Mouse (Mus musculus) neural tube, embryonic 11.5 days (tissue): ENCODE results near the gene Slc34a3. TPM values are rescaled to one million over a fixed set of nuclear protein-coding genes. Genes with fewer than 3 reads are reported as not detected.
"Not testable (repeated sequence)": the region's sequence is repeated elsewhere in the genome, so short reads cannot be mapped to it uniquely, and the experiment has no call there.

Source experiments
- ATAC-seq: fragments of 200-750 bp; cut with Nextera tagmentation; 2 replicates; pipeline ENCODE4 v1.8.0; 2017; ENCODE audit warnings: moderate number of reproducible peaks, mild to moderate bottlenecking, moderate TSS enrichment, moderate library complexity; ENCODE audit not compliant: insufficient read depth, low FRiP score, low TSS enrichment
- DNase-seq: peaks from one replicate; pipeline ENCODE4 v3.0.0-alpha.2; 2015; ENCODE audit warnings: low spot score
- H3K27ac ChIP-seq: fragments of 300-500 bp; sonication (generic); 2 replicates; pipeline ENCODE4 v1.5.1; 2014; ENCODE audit warnings: low read depth, mild to moderate bottlenecking, low read length
- H3K27me3 ChIP-seq: fragments of 300-500 bp; sonication (generic); 2 replicates; pipeline ENCODE4 v1.6.1; 2014; ENCODE audit warnings: mild to moderate bottlenecking, low read length, mixed read lengths; ENCODE audit not compliant: control insufficient read depth, insufficient read depth
- H3K36me3 ChIP-seq: fragments of 300-500 bp; sonication (generic); 2 replicates; pipeline ENCODE4 v1.6.1; 2014; ENCODE audit warnings: mild to moderate bottlenecking, low read length, moderate library complexity, mixed read lengths; ENCODE audit not compliant: control insufficient read depth, insufficient read depth
- H3K4me1 ChIP-seq: fragments of 300-500 bp; sonication (generic); 2 replicates; pipeline ENCODE4 v1.6.1; 2014; ENCODE audit warnings: low read length, mixed read lengths; ENCODE audit not compliant: control insufficient read depth, insufficient read depth
- H3K4me2 ChIP-seq: fragments of 300-500 bp; sonication (generic); 2 replicates; pipeline ENCODE4 v1.6.1; 2014; ENCODE audit warnings: low read depth, mild to moderate bottlenecking, moderate library complexity
- H3K4me3 ChIP-seq: fragments of 300-500 bp; sonication (generic); 2 replicates; pipeline ENCODE4 v1.5.1; 2014; ENCODE audit warnings: low read depth, low read length
- H3K9ac ChIP-seq: fragments of 300-500 bp; sonication (generic); 2 replicates; pipeline ENCODE4 v1.6.1; 2014; ENCODE audit warnings: mild to moderate bottlenecking, low read length
- H3K9me3 ChIP-seq: fragments of 300-500 bp; sonication (generic); 2 replicates; pipeline ENCODE4 v1.6.1; 2016; ENCODE audit warnings: low read length; ENCODE audit not compliant: control insufficient read depth
- WGBS: fragments of 180-500 bp; shearing (Covaris S2); extraction: QIAGEN DNeasy Blood & Tissue Kit; methylation state at CpG from one replicate; pipeline ENCODE4 v1.1.7; 2014; 5-methylcytosine and 5-hydroxymethylcytosine counted together
- polyA plus RNA-seq: library from polyadenylated mRNA; unstranded; fragments of >200 nt; fragmentation: Nextera tagmentation; extraction: Ambion mirVana; gene quantifications from 2 replicates; pipeline ENCODE4 v1.2.1, GENCODE M21; 2014

The Slc34a3 gene
- polyA plus RNA-seq, 1 experiment from 2014 or later, result not detected

GRCm38 (mm10) chr2:25257250-25257649, 23.1 kb upstream of the Slc34a3 start:
- not testable (repeated sequence) for H3K4me2 ChIP-seq, H3K4me1 ChIP-seq, ATAC-seq, DNase-seq, H3K27me3 ChIP-seq, H3K9me3 ChIP-seq, H3K9ac ChIP-seq, H3K36me3 ChIP-seq, H3K27ac ChIP-seq, H3K4me3 ChIP-seq
- WGBS, result 92% methylated on average over 5 of the region's 5 CpGs

GRCm38 (mm10) chr2:25256443-25257109, 22.4 kb upstream of the Slc34a3 start:
- DNase-seq, result not testable (repeated sequence)

GRCm38 (mm10) chr2:25255284-25255779, 21.2 kb upstream of the Slc34a3 start, which contains the start of gene Tmem203:
TSS of gene Tmem203 (plus strand) at chr2:25255439.
- ATAC-seq (peak; percentile 88), DNase-seq (peak; percentile 95)
- WGBS, result under 1% methylated on average over 39 of the region's 39 CpGs
- Histone ChIP-seq H3K4me2 (peak within 1 kb of the TSS; percentile 95), H3K27ac (peak within 1 kb of the TSS; percentile 62; the same call in 1 of the 2 replicates), H3K27me3 (no peaks in the 10 kb centered on the region), H3K9me3 (no peaks in the 10 kb centered on the region), H3K4me3 (peak within 1 kb of the TSS; percentile 95), H3K36me3 (peaks cover 2% of the 10 kb centered on the region), H3K9ac (peak within 1 kb of the TSS; percentile 90), H3K4me1 (peaks cover 10% of the 10 kb centered on the region; the same call in 1 of the 2 replicates)

More at GRCm38 (mm10) chr2:25256443-25257109, 22.4 kb upstream of the Slc34a3 start:
- ATAC-seq, H3K27me3 ChIP-seq, H3K9me3 ChIP-seq, H3K36me3 ChIP-seq, H3K4me1 ChIP-seq, H3K27ac ChIP-seq: not testable (repeated sequence)
- H3K4me2 ChIP-seq, result peak overlapping the region; percentile 95
- H3K4me3 ChIP-seq, result peak overlapping the region; percentile 95
- peak overlapping the region; percentile 90; the same call in 1 of the 2 replicates for H3K9ac ChIP-seq
- 65% methylated on average over 10 of the region's 12 CpGs for WGBS

GRCm38 (mm10) chr2:25252331-25252730, 18.2 kb upstream of the Slc34a3 start:
- Histone ChIP-seq H3K36me3 (peaks cover 10% of the 10 kb centered on the region), H3K4me3 (no peak overlapping the region), H3K9ac (no peak overlapping the region), H3K4me1 (peaks cover 10% of the 10 kb centered on the region; the same call in 1 of the 2 replicates), H3K4me2 (no peak overlapping the region), H3K27me3 (no peaks in the 10 kb centered on the region), H3K27ac (no peak overlapping the region), H3K9me3 (no peaks in the 10 kb centered on the region)
- 83% methylated on average over 1 of the region's 1 CpGs for WGBS
- no peak for ATAC-seq
- DNase-seq, result no peak

GRCm38 (mm10) chr2:25246183-25247072, 12.3 kb upstream of the Slc34a3 start, which contains the start of gene AL732309.1:
TSS of gene AL732309.1 (minus strand) at chr2:25246863.
- H3K4me1 ChIP-seq, result peaks cover 12% of the 10 kb centered on the region
- H3K9me3 ChIP-seq, result no peaks in the 10 kb centered on the region
- no peak within 1 kb of the TSS for H3K4me3 ChIP-seq
- ATAC-seq, result no peak
- peaks cover 14% of the 10 kb centered on the region for H3K27me3 ChIP-seq
- no peak within 1 kb of the TSS for H3K27ac ChIP-seq
- no peak for DNase-seq
- 93% methylated on average over 10 of the region's 10 CpGs for WGBS
- H3K36me3 ChIP-seq, result peaks cover 8% of the 10 kb centered on the region
- no peak within 1 kb of the TSS for H3K9ac ChIP-seq
- no peak within 1 kb of the TSS for H3K4me2 ChIP-seq

GRCm38 (mm10) chr2:25244144-25244543, 10.0 kb upstream of the Slc34a3 start:
- Histone ChIP-seq H3K4me1 (peaks cover 18% of the 10 kb centered on the region), H3K27me3 (peaks cover 19% of the 10 kb centered on the region), H3K4me3 (no peak overlapping the region), H3K4me2 (no peak overlapping the region), H3K9me3 (no peaks in the 10 kb centered on the region), H3K9ac (no peak overlapping the region), H3K27ac (no peak overlapping the region), H3K36me3 (peaks cover 5% of the 10 kb centered on the region)
- WGBS, result 84% methylated on average over 4 of the region's 4 CpGs
- no peak for ATAC-seq
- no peak for DNase-seq

- H3K27ac ChIP-seq, result no peak overlapping the region
- peak overlapping the region; percentile 98; the same call in 1 of the 2 replicates for H3K4me2 ChIP-seq
- no peak for DNase-seq
- H3K4me3 ChIP-seq, result 0 out of 2 replicates have a peak overlapping the region, but pooled peaks have one; percentile 54
- no peak for ATAC-seq
- H3K9me3 ChIP-seq, result no peaks in the 10 kb centered on the region
- peaks cover 19% of the 10 kb centered on the region for H3K27me3 ChIP-seq
- no peak overlapping the region for H3K9ac ChIP-seq
- H3K4me1 ChIP-seq, result peaks cover 18% of the 10 kb centered on the region
- H3K36me3 ChIP-seq, result no peaks in the 10 kb centered on the region; the same call in 1 of the 2 replicates
- WGBS, result 78% methylated on average over 8 of the region's 8 CpGs
Observed at GRCm38 (mm10) chr2:25243342-25243741, 9.2 kb upstream of the Slc34a3 start.

GRCm38 (mm10) chr2:25242101-25242506, 7.9 kb upstream of the Slc34a3 start, which contains the start of the genes Rnf208 and Cysrt1:
TSS of gene Rnf208 (plus strand) at chr2:25242255.
TSS of gene Cysrt1 (minus strand) at chr2:25242452.
- Histone ChIP-seq H3K4me1 (peaks cover 18% of the 10 kb centered on the region), H3K4me2 (peak within 1 kb of the TSS; percentile 98), H3K9ac (peak within 1 kb of the TSS; percentile 76), H3K27ac (0 out of 2 replicates have a peak within 1 kb of the TSS, but pooled peaks have one; percentile 3), H3K4me3 (peak within 1 kb of the TSS; percentile 54), H3K27me3 (peaks cover 19% of the 10 kb centered on the region), H3K36me3 (no peaks in the 10 kb centered on the region), H3K9me3 (no peaks in the 10 kb centered on the region)
- ATAC-seq, result peak; percentile 29; the same call in 1 of the 2 replicates
- WGBS, result under 1% methylated on average over 52 of the region's 59 CpGs
- DNase-seq, result peak; percentile 56
